Mouse (Mus musculus): Measurements from ENCODE around the gene Arhgef15. TPM values are rescaled to one million over a fixed set of nuclear protein-coding genes. Genes with fewer than 3 reads are reported as not detected.

Gene Arhgef15
- polyA plus RNA-seq, 1 experiment from 2014 or later = 13.3 TPM

DNA sequence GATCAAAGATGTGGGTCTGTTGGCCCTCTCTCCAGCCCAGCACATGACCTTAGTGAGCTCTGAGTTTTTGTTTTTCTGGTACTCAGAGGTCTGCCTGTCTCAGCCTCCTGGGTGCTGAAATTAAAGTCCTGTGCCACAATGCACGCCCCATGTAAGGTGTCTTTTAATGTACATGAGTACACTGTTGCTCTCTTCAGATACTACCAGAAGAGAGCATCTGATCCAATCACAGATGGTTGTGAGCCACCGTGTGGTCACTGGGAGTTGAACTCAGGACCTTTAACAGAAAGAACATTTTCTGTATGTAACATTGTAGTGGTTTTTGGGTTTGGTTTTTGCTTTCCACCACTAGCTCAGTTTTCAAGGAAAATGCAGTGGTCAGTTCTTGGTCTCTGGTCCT lies 53.5 kb downstream of the Arhgef15 start:
- ATAC-seq (ENCODE audit: insufficient number of reproducible peaks, low FRiP score) = no peak
- no peak overlapping the region for H3K27ac ChIP-seq (ENCODE audit: poor library complexity, severe bottlenecking)
- 85% methylated on average over 2 of the region's 2 CpGs for whole genome bisulfite sequencing
- H3K9me3 ChIP-seq (replicated peaks) = no peaks in the 10 kb centered on the region
- H3K4me1 ChIP-seq (replicated peaks) = peaks cover 18% of the 10 kb centered on the region
- no peak overlapping the region for H3K4me2 ChIP-seq
- H3K27me3 ChIP-seq (replicated peaks) = no peaks in the 10 kb centered on the region
- no peak overlapping the region for H3K4me3 ChIP-seq
- no peak overlapping the region for H3K9ac ChIP-seq
- H3K36me3 ChIP-seq = peaks cover 51% of the 10 kb centered on the region

DNA sequence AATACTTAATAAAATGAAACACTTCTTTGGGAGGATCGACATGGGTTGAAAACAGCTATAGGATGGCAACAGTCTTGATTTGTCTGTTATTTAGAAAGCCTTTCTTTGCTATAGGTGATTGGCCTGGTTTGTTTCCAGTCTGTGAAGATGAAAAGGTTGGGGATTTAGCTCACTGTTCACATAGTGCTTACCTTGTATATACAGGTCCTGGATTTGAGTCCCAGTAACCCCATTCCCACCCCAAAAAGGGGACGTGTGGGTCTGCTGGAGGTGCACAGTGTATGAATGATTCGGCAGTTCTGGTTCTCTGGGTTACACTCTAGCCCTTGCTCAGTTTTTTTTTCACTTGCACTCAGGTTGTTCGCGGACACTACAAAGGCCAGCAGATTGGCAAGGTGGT lies 54.5 kb downstream of the Arhgef15 start:
- peaks cover 15% of the 10 kb centered on the region for H3K4me1 ChIP-seq (replicated peaks)
- ATAC-seq (ENCODE audit: insufficient number of reproducible peaks, low FRiP score) = no peak
- 0 out of 2 replicates have a peak overlapping the region, but pooled peaks have one; percentile 28 for H3K27ac ChIP-seq (ENCODE audit: poor library complexity, severe bottlenecking)
- no peaks in the 10 kb centered on the region for H3K27me3 ChIP-seq (replicated peaks)
- WGBS = 75% methylated on average over 5 of the region's 5 CpGs
- peaks cover 51% of the 10 kb centered on the region for H3K36me3 ChIP-seq
- H3K9ac ChIP-seq = peak overlapping the region; percentile 93
- peak overlapping the region; percentile 88 for H3K4me2 ChIP-seq
- H3K9me3 ChIP-seq (replicated peaks) = no peaks in the 10 kb centered on the region
- peak overlapping the region; percentile 78 for H3K4me3 ChIP-seq

DNA sequence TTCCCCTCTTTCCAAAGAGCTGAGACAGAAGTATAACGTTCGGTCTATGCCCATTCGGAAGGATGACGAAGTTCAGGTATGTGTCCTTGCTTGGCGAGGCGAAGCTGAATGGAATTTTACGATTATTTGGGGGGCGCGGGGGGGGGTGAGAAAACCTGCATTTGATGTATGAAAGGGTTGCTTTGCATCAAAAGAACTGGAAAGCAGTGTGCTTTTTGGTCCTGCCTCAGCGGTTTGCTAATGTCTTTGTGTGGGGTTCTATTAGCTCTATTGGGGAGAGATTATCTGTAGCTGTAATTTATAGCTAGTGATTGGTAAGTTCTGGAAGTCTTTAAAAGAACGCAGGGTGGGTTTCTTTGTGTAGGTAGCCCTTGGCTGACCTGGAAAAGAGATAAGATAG lies 54.9 kb downstream of the Arhgef15 start:
- Histone ChIP-seq H3K36me3 (peaks cover 50% of the 10 kb centered on the region), H3K4me2 (peak overlapping the region; percentile 88), H3K27ac (ENCODE audit: poor library complexity, severe bottlenecking) (0 out of 2 replicates have a peak overlapping the region, but pooled peaks have one; percentile 28), H3K4me3 (peak overlapping the region; percentile 78), H3K27me3 (replicated peaks) (no peaks in the 10 kb centered on the region), H3K9ac (peak overlapping the region; percentile 93), H3K9me3 (replicated peaks) (no peaks in the 10 kb centered on the region), H3K4me1 (replicated peaks) (peaks cover 15% of the 10 kb centered on the region)
- whole genome bisulfite sequencing = 2% methylated on average over 11 of the region's 11 CpGs
- no peak for ATAC-seq (ENCODE audit: insufficient number of reproducible peaks, low FRiP score)

DNA sequence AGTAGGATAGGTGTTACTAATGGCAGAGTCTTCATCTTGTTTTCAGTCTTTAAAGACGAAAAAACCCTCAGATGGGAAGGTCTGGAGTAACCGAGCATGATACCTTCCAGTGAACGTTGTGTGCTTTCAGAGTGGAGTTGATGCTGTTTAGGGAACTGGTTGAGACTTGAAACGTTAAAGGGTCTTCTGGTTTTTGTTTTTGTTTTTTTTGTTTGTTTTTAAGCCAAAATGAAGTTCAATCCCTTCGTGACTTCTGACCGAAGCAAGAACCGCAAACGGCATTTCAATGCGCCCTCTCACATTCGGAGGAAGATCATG lies 55.3 kb downstream of the Arhgef15 start:
- H3K9me3 ChIP-seq (replicated peaks) = no peaks in the 10 kb centered on the region
- H3K9ac ChIP-seq = peak overlapping the region; percentile 93
- peak overlapping the region; percentile 94 for H3K27ac ChIP-seq (ENCODE audit: poor library complexity, severe bottlenecking)
- H3K4me3 ChIP-seq = peak overlapping the region; percentile 78
- ATAC-seq (ENCODE audit: insufficient number of reproducible peaks, low FRiP score) = no peak
- peak overlapping the region; percentile 88 for H3K4me2 ChIP-seq
- no peaks in the 10 kb centered on the region for H3K27me3 ChIP-seq (replicated peaks)
- peaks cover 15% of the 10 kb centered on the region for H3K4me1 ChIP-seq (replicated peaks)
- WGBS = under 1% methylated on average over 10 of the region's 10 CpGs
- H3K36me3 ChIP-seq = peaks cover 46% of the 10 kb centered on the region

DNA sequence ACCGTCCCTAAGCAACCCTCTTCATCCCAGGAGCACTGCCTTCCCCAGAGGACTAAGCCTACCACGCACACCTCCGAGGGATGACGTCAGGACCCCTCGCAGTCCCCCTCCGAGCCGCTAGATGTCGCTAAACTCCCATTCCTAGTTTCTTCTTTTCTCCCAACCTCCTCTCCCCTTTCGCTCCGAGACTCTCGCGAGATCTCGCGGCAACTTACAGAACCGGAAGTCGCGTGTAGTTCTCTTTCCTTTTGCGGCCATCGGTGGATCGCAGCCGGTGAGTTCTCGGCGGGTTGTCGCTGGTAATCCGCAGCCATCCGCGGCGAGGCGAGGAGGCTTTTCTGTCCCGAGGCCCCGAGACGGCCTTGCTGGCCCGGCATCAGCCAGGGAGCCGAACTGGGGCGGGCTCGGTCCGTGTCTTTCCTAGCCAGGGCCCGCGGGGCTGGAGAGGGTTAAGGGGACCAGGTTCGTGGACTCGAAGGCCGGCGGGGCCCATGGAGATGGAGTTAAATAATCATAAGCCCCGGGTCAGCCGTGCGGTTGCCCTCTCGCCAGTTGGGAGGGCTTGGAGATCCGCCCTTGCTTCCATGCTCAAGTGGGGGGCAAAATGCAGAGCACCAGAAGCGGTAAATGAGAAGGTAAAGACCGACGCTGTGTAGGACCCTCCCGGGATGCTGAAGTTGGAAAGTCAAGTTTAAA lies 55.8 kb downstream of the Arhgef15 start, which contains the start of gene Rpl26:
Rpl26 (plus strand) TSS at position 233 of the 696 bp plus-strand sequence.
- H3K27ac ChIP-seq (ENCODE audit: poor library complexity, severe bottlenecking) = peak within 1 kb of the TSS; percentile 94
- peak; percentile 90 for ATAC-seq (ENCODE audit: insufficient number of reproducible peaks, low FRiP score)
- peaks cover 41% of the 10 kb centered on the region for H3K36me3 ChIP-seq
- peak within 1 kb of the TSS; percentile 93 for H3K9ac ChIP-seq
- peak within 1 kb of the TSS; percentile 88 for H3K4me2 ChIP-seq
- peaks cover 15% of the 10 kb centered on the region for H3K4me1 ChIP-seq (replicated peaks)
- no peaks in the 10 kb centered on the region for H3K9me3 ChIP-seq (replicated peaks)
- no peaks in the 10 kb centered on the region for H3K27me3 ChIP-seq (replicated peaks)
- under 1% methylated on average over 52 of the region's 52 CpGs for WGBS
- H3K4me3 ChIP-seq = peak within 1 kb of the TSS; percentile 78

DNA sequence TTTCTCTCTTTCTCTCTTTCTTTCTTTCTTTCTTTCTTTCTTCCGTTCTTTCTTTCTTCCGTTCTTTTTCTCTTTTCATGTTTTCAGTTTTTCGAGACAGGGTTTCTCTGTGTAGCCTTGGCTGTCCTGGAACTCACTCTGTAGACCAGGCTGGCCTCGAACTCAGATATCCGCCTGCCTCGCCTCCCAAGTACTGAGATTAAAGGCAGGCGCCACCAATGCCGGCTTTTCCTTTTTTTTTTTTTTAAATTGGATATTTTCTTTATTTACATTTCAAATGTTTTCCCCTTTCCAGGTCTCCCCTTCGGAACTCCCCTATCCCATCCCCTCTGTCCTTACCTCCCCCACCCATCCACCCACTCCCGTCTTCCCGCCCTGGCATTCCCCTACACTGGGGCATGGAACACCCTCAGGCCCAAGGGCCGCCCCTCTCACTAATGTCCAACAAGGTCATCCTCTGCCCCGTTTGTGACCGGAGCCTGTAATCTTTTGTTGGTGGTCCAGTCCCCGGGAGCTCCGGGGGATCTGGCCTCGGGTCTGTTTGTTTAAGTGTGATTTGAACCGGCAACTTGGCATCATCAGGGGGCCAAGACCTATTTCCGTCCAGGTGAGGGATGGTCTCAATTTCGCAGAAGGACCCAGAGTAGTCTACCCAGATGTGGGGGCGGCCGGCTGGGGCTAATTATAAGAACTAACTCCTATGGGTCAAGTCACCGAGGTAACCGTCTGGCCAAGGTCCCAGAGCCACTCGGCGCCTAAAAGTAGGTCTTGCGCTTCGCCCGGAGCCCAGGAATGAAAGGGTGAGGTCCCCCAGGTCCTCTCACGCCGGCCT lies 56.5 kb downstream of the Arhgef15 start:
- 25% methylated on average over 31 of the region's 31 CpGs for WGBS
- peaks cover 33% of the 10 kb centered on the region for H3K36me3 ChIP-seq
- H3K4me2 ChIP-seq = peak overlapping the region; percentile 77
- no peaks in the 10 kb centered on the region for H3K27me3 ChIP-seq (replicated peaks)
- H3K9me3 ChIP-seq (replicated peaks) = no peaks in the 10 kb centered on the region
- peak; percentile 22 for ATAC-seq (ENCODE audit: insufficient number of reproducible peaks, low FRiP score)
- H3K27ac ChIP-seq (ENCODE audit: poor library complexity, severe bottlenecking) = no peak overlapping the region
- H3K9ac ChIP-seq = peak overlapping the region; percentile 58
- H3K4me1 ChIP-seq (replicated peaks) = peaks cover 15% of the 10 kb centered on the region
- H3K4me3 ChIP-seq = peak overlapping the region; percentile 78

DNA sequence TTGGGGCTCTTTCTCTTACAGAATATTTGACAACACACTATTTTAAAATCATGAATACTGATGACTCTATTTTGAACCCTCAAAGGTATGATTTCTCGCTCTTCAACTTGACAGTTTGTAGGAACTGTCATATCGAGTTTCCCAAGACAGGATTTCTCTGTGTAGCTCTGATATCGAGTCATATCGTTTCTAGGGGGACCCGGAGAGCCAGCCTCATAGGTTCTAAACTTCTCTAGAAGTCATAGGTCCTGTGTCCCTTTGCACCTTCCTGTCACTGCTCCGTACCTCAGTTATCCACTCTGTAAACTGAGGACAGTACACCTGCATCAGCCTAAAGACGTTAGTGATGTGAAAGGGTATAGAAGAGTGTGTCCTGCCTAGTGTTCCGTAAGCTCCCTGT lies 57.5 kb downstream of the Arhgef15 start:
- Histone ChIP-seq H3K9ac (no peak overlapping the region), H3K36me3 (peaks cover 25% of the 10 kb centered on the region), H3K27me3 (replicated peaks) (no peaks in the 10 kb centered on the region), H3K4me1 (replicated peaks) (peaks cover 15% of the 10 kb centered on the region), H3K9me3 (replicated peaks) (no peaks in the 10 kb centered on the region), H3K27ac (ENCODE audit: poor library complexity, severe bottlenecking) (no peak overlapping the region), H3K4me2 (no peak overlapping the region), H3K4me3 (no peak overlapping the region)
- 84% methylated on average over 8 of the region's 8 CpGs for WGBS
- no peak for ATAC-seq (ENCODE audit: insufficient number of reproducible peaks, low FRiP score)

DNA sequence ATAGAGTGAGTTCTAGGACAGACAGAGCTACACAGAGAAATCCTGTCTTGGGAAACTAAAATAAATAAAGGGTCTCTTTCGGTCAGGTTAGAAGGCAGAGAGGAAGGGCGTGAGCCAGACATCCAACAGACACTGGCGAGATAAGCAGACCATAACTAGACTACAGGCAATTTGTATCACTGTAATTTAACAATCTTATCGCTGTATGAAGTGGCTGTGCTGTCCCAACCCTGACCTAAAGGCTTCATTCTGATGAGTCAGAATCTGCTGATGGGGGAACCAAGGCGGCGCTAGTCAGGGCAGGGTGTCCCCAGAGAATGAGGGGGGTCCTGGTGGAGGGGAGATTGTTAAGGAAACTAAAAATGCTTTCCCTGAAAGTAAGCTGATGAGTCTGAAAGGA lies 58.5 kb downstream of the Arhgef15 start:
- Histone ChIP-seq H3K36me3 (peaks cover 15% of the 10 kb centered on the region), H3K4me1 (replicated peaks) (peaks cover 15% of the 10 kb centered on the region), H3K27me3 (replicated peaks) (no peaks in the 10 kb centered on the region), H3K27ac (ENCODE audit: poor library complexity, severe bottlenecking) (no peak overlapping the region), H3K4me2 (no peak overlapping the region), H3K9ac (no peak overlapping the region), H3K9me3 (replicated peaks) (no peaks in the 10 kb centered on the region), H3K4me3 (no peak overlapping the region)
- no peak for ATAC-seq (ENCODE audit: insufficient number of reproducible peaks, low FRiP score)
- WGBS = 62% methylated on average over 6 of the region's 6 CpGs

DNA sequence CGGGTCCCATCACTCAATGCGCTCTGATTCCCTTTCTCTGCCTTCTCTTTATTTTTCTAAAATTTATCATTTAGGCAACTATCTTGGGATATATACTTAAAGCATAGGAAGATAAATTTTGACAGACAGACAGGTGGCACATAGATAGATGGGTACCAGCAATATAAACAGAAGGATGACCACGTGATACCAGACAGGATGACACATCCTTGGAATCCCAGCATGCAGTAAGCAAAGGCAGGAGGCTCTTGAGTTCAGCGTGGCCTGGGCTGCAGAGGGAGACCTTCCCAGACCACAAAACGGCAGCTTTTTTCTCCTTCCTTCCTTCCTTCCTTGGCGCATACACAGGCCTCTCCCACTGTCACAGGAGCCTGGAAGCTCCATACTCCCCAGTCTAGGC lies 59.4 kb downstream of the Arhgef15 start:
- H3K27me3 ChIP-seq (replicated peaks) = 0 out of 2 replicates have a peak, but pooled peaks cover 3% of the 10 kb centered on the region
- H3K9me3 ChIP-seq (replicated peaks) = no peaks in the 10 kb centered on the region
- H3K4me1 ChIP-seq (replicated peaks) = peaks cover 13% of the 10 kb centered on the region
- peaks cover 5% of the 10 kb centered on the region for H3K36me3 ChIP-seq
- H3K4me2 ChIP-seq = no peak overlapping the region
- 64% methylated on average over 6 of the region's 6 CpGs for WGBS
- H3K4me3 ChIP-seq = no peak overlapping the region
- no peak overlapping the region for H3K9ac ChIP-seq
- no peak for ATAC-seq (ENCODE audit: insufficient number of reproducible peaks, low FRiP score)
- no peak overlapping the region for H3K27ac ChIP-seq (ENCODE audit: poor library complexity, severe bottlenecking)

DNA sequence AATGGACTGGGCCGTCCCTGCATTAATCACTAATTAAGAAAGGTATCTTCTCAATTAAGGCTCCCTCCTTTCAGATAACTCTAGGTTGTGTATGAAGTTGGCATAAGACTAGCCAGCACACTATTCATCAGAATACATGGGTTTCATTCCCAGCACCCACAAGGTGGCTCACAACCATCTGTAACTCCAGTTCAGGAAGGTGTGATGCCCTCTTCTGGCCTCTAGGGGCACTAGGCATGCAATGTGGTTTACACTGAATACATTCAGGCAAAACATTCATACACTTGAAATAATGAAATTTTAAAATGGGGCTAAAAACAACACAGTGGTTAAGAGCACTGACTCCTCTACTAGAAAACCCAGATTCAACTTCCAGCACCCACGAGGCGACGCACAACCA lies 60.2 kb downstream of the Arhgef15 start:
- no peaks in the 10 kb centered on the region for H3K36me3 ChIP-seq
- WGBS = 51% methylated on average over 4 of the region's 4 CpGs

DNA sequence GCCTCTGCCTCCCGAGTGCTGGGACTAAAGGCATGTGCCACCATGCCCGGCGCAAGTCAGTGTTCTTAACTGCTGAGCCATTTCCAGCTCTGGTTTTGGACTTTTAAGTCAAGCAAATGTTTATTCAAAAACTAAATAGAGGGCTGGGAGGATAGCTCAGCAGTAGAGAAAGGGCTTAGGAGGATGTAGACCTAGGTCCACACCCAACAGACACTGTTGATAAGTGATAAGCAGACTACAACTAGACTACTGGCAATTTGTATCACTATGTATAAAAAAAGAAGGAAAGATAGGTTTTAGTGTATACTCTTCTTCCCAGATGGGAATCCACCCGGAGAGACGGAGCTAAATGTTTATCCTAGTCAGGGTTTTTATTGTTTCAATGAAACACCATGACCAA lies 61.0 kb downstream of the Arhgef15 start:
- H3K9me3 ChIP-seq (replicated peaks) = no peaks in the 10 kb centered on the region
- no peak overlapping the region for H3K9ac ChIP-seq
- no peak overlapping the region for H3K4me2 ChIP-seq
- WGBS = 76% methylated on average over 5 of the region's 5 CpGs
- H3K27me3 ChIP-seq (replicated peaks) = 0 out of 2 replicates have a peak, but pooled peaks cover 4% of the 10 kb centered on the region
- H3K4me3 ChIP-seq = no peak overlapping the region
- H3K4me1 ChIP-seq (replicated peaks) = peaks cover 18% of the 10 kb centered on the region
- no peak overlapping the region for H3K27ac ChIP-seq (ENCODE audit: poor library complexity, severe bottlenecking)
- H3K36me3 ChIP-seq = no peaks in the 10 kb centered on the region
- no peak for ATAC-seq (ENCODE audit: insufficient number of reproducible peaks, low FRiP score)

More for the DNA sequence above, 60.2 kb downstream of the Arhgef15 start:
- Histone ChIP-seq H3K27me3 (replicated peaks) (0 out of 2 replicates have a peak, but pooled peaks cover 4% of the 10 kb centered on the region), H3K27ac (ENCODE audit: poor library complexity, severe bottlenecking) (no peak overlapping the region), H3K4me3 (no peak overlapping the region), H3K9me3 (replicated peaks) (no peaks in the 10 kb centered on the region), H3K4me2 (no peak overlapping the region), H3K9ac (no peak overlapping the region), H3K4me1 (replicated peaks) (peaks cover 14% of the 10 kb centered on the region)
- ATAC-seq (ENCODE audit: insufficient number of reproducible peaks, low FRiP score) = no peak
